10 mouse cellular contexts compared by ENCODE assay signal in genomic region chr7:28570291-28570981, GRCm38 (mm10). TPM values are rescaled to one million over a fixed set of nuclear protein-coding genes. Genes with fewer than 3 reads are reported as not detected.
A peak's percentile ranks its signal among the peaks of the same experiment; 100 is the strongest.
DNase-seq lines count a peak whose midpoint lies in the region; ATAC-seq lines count a peak whose summit lies in the region.
"Had no signal": no experiment of that assay in that cellular context is flagged by ENCODE, and none has a peak within 500 bp of the region (broad histone marks: within the 10 kb centered on the region; RNA-seq: fewer than 3 reads in every experiment).

No protein-coding gene starts in this region.

- H3K4me2 ChIP-seq in limb, embryonic 11.5 days (ENCODE audit: low read depth, severe bottlenecking): no peak overlapping the region
- peak overlapping the region; percentile 42 for H3K4me2 ChIP-seq in stomach, embryonic 16.5 days (ENCODE audit: low read depth, low read length)

- WGBS in limb, embryonic 11.5 days: 76% methylated on average over 12 of the region's 12 CpGs
- WGBS in stomach, embryonic 16.5 days: 45% methylated on average over 12 of the region's 12 CpGs

- H3K27me3 ChIP-seq in limb, embryonic 11.5 days (ENCODE audit: control insufficient read depth, insufficient read depth, low read length): no peaks in the 10 kb centered on the region
- H3K27me3 ChIP-seq in stomach, embryonic 16.5 days (ENCODE audit: control insufficient read depth, insufficient read depth, low read length): no peaks in the 10 kb centered on the region

- no peaks in the 10 kb centered on the region for H3K4me1 ChIP-seq in limb, embryonic 11.5 days (ENCODE audit: control insufficient read depth, insufficient read depth, low read length)
- H3K4me1 ChIP-seq in stomach, embryonic 16.5 days (ENCODE audit: control insufficient read depth, insufficient read depth, low read length): peaks cover 49% of the 10 kb centered on the region

- DNase-seq in heart, adult 18-20 months: peak; percentile 41 to 55
- no peak for DNase-seq in heart, adult 8-10 months (ENCODE audit: low spot score)
- peak; percentile 79 for DNase-seq in cerebellum, adult 9-11 months
- DNase-seq in heart, postnatal 4 days: peak; percentile 49
- no peak for DNase-seq in limb, embryonic 11.5 days (ENCODE audit: low spot score)
- no peak for DNase-seq in spleen, adult 18-20 months
- DNase-seq in layer of hippocampus, adult 8-10 months (ENCODE audit: low spot score in 2 of 2): no peak

- H3K9ac ChIP-seq in limb, embryonic 11.5 days (ENCODE audit: low read length): 0 out of 2 replicates have a peak overlapping the region, but pooled peaks have one; percentile 1
- peak overlapping the region; percentile 56 for H3K9ac ChIP-seq in stomach, embryonic 16.5 days (ENCODE audit: low read length)

- ATAC-seq in limb, embryonic 11.5 days (ENCODE audit: insufficient number of reproducible peaks, low FRiP score, low TSS enrichment, low read depth): no peak
- peak; percentile 87 for ATAC-seq in stomach, embryonic 16.5 days (ENCODE audit: insufficient read depth, low FRiP score)

- H3K4me3 ChIP-seq in limb, embryonic 11.5 days (ENCODE audit: low read depth, low read length): no peak overlapping the region
- H3K4me3 ChIP-seq in stomach, embryonic 16.5 days (replicated peaks; ENCODE audit: low read length): peak overlapping the region; percentile 8; the same call in 1 of the 2 replicates
- H3K4me3 ChIP-seq: erythroblast, embryonic 14.5 days had no signal

- H3K9me3 ChIP-seq in limb, embryonic 11.5 days (ENCODE audit: control insufficient read depth, low read length): no peaks in the 10 kb centered on the region
- no peaks in the 10 kb centered on the region for H3K9me3 ChIP-seq in stomach, embryonic 16.5 days (replicated peaks; ENCODE audit: control insufficient read depth, low read length)

- H3K36me3 ChIP-seq in limb, embryonic 11.5 days (ENCODE audit: control insufficient read depth, insufficient read depth, low read length): peaks cover 7% of the 10 kb centered on the region
- peaks cover 19% of the 10 kb centered on the region for H3K36me3 ChIP-seq in stomach, embryonic 16.5 days (ENCODE audit: control insufficient read depth, insufficient read depth, low read length)

- H3K27ac ChIP-seq in limb, embryonic 11.5 days (replicated peaks; ENCODE audit: low read depth, low read length): no peak overlapping the region
- peak overlapping the region; percentile 98 for H3K27ac ChIP-seq in stomach, embryonic 16.5 days (ENCODE audit: low read length)

RNA-seq across cellular contexts. Expression of gene Nccrp1, which starts 23.4 kb away (rescaled TPM):
- total RNA-seq in heart, adult 18-20 months (2021): not detected
- not detected for total RNA-seq in heart, adult 8-10 months (2022)
- not detected for total RNA-seq in heart, postnatal 4 days (2021)
- polyA plus RNA-seq in limb, embryonic 11.5 days (2014; fragmentation: Nextera tagmentation; extraction: Ambion mirVana): not detected in 2 replicates
- 19.7 and 34.8 TPM in 2 replicates for polyA plus RNA-seq in stomach, embryonic 16.5 days (2015; fragmentation: Nextera tagmentation; extraction: Ambion mirVana)
- total RNA-seq in layer of hippocampus, adult 8-10 months (2022): under 1 TPM in 1 of 4 experiments, not detected in 3; 0.36 TPM

RNA-seq across cellular contexts. Expression of gene Samd4b, which starts 27.5 kb away (rescaled TPM):
- total RNA-seq in heart, adult 18-20 months (2021): 10 to 100 TPM; 19.6 to 22.1 TPM
- 10 to 100 TPM; 19.4 to 23.4 (median 21.5) TPM for total RNA-seq in heart, adult 8-10 months (2022)
- total RNA-seq in heart, postnatal 4 days (2021): 10 to 100 TPM; 49.2 to 50.5 TPM
- polyA plus RNA-seq in limb, embryonic 11.5 days (2014; fragmentation: Nextera tagmentation; extraction: Ambion mirVana): 37.5 and 37.6 TPM in 2 replicates
- 10.9 and 11.2 TPM in 2 replicates for polyA plus RNA-seq in stomach, embryonic 16.5 days (2015; fragmentation: Nextera tagmentation; extraction: Ambion mirVana)
- total RNA-seq in layer of hippocampus, adult 8-10 months (2022): 10 to 100 TPM; 62.6 to 73.9 (median 66.2) TPM

RNA-seq across cellular contexts. Expression of gene Pak4, which starts 27.5 kb away (rescaled TPM):
- 1 to 10 TPM; 8.8 to 9.9 TPM for total RNA-seq in heart, adult 18-20 months (2021)
- total RNA-seq in heart, adult 8-10 months (2022): 10 to 100 TPM in 1 of 4 experiments, 1 to 10 TPM in 3; 8.1 to 11.8 (median 8.5) TPM
- 10 to 100 TPM; 21.6 to 22.1 TPM for total RNA-seq in heart, postnatal 4 days (2021)
- 37.4 and 44.5 TPM in 2 replicates for polyA plus RNA-seq in limb, embryonic 11.5 days (2014; fragmentation: Nextera tagmentation; extraction: Ambion mirVana)
- polyA plus RNA-seq in stomach, embryonic 16.5 days (2015; fragmentation: Nextera tagmentation; extraction: Ambion mirVana): 54.8 and 64.4 TPM in 2 replicates
- total RNA-seq in layer of hippocampus, adult 8-10 months (2022): 10 to 100 TPM; 12.2 to 14.2 (median 13.1) TPM

RNA-seq across cellular contexts. Expression of gene Sycn, which starts 29.8 kb away (rescaled TPM):
- not detected for total RNA-seq in heart, adult 18-20 months (2021)
- total RNA-seq in heart, adult 8-10 months (2022): not detected
- total RNA-seq in heart, postnatal 4 days (2021): not detected
- polyA plus RNA-seq in limb, embryonic 11.5 days (2014; fragmentation: Nextera tagmentation; extraction: Ambion mirVana): not detected in 2 replicates
- polyA plus RNA-seq in stomach, embryonic 16.5 days (2015; fragmentation: Nextera tagmentation; extraction: Ambion mirVana): 124 and 215 TPM in 2 replicates
- not detected for total RNA-seq in layer of hippocampus, adult 8-10 months (2022)
- total RNA-seq: ES-E14 had no signal
- polyA plus RNA-seq: erythroblast, embryonic 14.5 days had no signal

RNA-seq across cellular contexts. Expression of gene Ifnl3, which starts 47.8 kb away (rescaled TPM):
- not detected for total RNA-seq in heart, adult 18-20 months (2021)
- not detected for total RNA-seq in heart, adult 8-10 months (2022)
- total RNA-seq in heart, postnatal 4 days (2021): not detected
- not detected in 2 replicates for polyA plus RNA-seq in limb, embryonic 11.5 days (2014; fragmentation: Nextera tagmentation; extraction: Ambion mirVana)
- polyA plus RNA-seq in stomach, embryonic 16.5 days (2015; fragmentation: Nextera tagmentation; extraction: Ambion mirVana): not detected in 2 replicates
- not detected for total RNA-seq in layer of hippocampus, adult 8-10 months (2022)
- total RNA-seq: ES-E14 had no signal
- polyA plus RNA-seq: erythroblast, embryonic 14.5 days had no signal

Comparison
In these comparisons a context has a peak if more than half of its experiments do, and no peak if none do; other contexts are left out.
1. DNase-seq: peak in heart, adult 18-20 months (2 of 2), cerebellum, adult 9-11 months (single experiment) and heart, postnatal 4 days (single experiment); none in heart, adult 8-10 months (single experiment), limb, embryonic 11.5 days (single experiment), spleen, adult 18-20 months (0 of 2) and layer of hippocampus, adult 8-10 months (0 of 2).